Mouse (Mus musculus) embryonic facial prominence, embryonic 13.5 days (tissue): ENCODE measurements at regions not wholly inside any gene's neighbourhood (a gene's known extent, or its start where the extent isn't known, plus 50 kb on each side); places are given as distances from the start of the nearest gene placed in this dataset.

Source experiments
- ATAC-seq: fragments of 200-750 bp; cut with Nextera tagmentation; 2 replicates; pipeline ENCODE4 v1.8.0; 2017; ENCODE audit warnings: low read depth; ENCODE audit not compliant: insufficient number of reproducible peaks, insufficient read depth, low FRiP score, low TSS enrichment
- H3K27ac ChIP-seq: fragments of 300-500 bp; sonication (generic); 2 replicates; pipeline ENCODE4 v1.5.1; 2015; ENCODE audit warnings: moderate library complexity, mild to moderate bottlenecking, inconsistent platforms
- H3K27me3 ChIP-seq: fragments of 300-500 bp; sonication (generic); 2 replicates; pipeline ENCODE4 v1.6.1; 2015; ENCODE audit warnings: mild to moderate bottlenecking, inconsistent platforms
- H3K36me3 ChIP-seq: fragments of 300-500 bp; sonication (generic); 2 replicates; pipeline ENCODE4 v1.6.1; 2015; ENCODE audit warnings: mild to moderate bottlenecking, inconsistent platforms
- H3K4me1 ChIP-seq: fragments of 300-500 bp; sonication (generic); 2 replicates; pipeline ENCODE4 v1.6.1; 2015; ENCODE audit warnings: inconsistent platforms
- H3K4me2 ChIP-seq: fragments of 300-500 bp; sonication (generic); 2 replicates; pipeline ENCODE4 v1.6.1; 2015; ENCODE audit warnings: moderate library complexity, mild to moderate bottlenecking, inconsistent platforms
- H3K4me3 ChIP-seq: fragments of 300-500 bp; sonication (generic); 2 replicates; pipeline ENCODE4 v1.5.1; 2015; ENCODE audit warnings: mild to moderate bottlenecking, inconsistent platforms
- H3K9ac ChIP-seq: fragments of 300-500 bp; sonication (generic); 2 replicates; pipeline ENCODE4 v1.6.1; 2015; ENCODE audit warnings: mild to moderate bottlenecking, inconsistent platforms
- H3K9me3 ChIP-seq: fragments of 300-500 bp; sonication (generic); 2 replicates; pipeline ENCODE4 v1.6.1; 2016; ENCODE audit warnings: inconsistent platforms
- WGBS: fragments of 180-500 bp; shearing (Covaris S2); methylation state at CpG from one replicate; pipeline ENCODE4 v1.1.7; 2015; ENCODE audit warnings: mixed read lengths; 5-methylcytosine and 5-hydroxymethylcytosine counted together

DNA sequence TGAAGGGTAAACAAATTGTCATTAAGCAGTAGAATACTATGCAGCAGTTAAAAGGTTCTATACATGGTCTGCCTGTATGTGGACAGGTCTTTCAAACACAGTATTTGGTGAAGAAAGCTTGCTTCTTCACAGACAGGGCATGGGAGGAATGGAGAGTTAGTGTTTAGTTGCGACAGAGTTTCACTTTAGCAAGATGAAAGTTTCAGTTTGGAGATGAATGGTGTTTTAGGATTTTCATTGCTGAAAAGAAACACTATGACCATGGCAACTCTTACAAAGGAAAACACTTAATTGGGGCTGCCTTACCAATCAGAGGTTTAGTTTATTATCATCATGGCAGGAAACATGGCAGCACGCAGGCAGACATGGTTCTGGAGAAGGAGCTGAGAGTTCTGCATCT lies 162.2 kb upstream of the Id2 start:
- Histone ChIP-seq H3K4me1 (no peaks in the 10 kb centered on the region), H3K4me3 (no peak overlapping the region), H3K27me3 (no peaks in the 10 kb centered on the region), H3K4me2 (no peak overlapping the region), H3K36me3 (no peaks in the 10 kb centered on the region), H3K9me3 (no peaks in the 10 kb centered on the region), H3K9ac (no peak overlapping the region), H3K27ac (no peak overlapping the region)
- 93% methylated on average over 2 of the region's 2 CpGs for WGBS
- ATAC-seq = no peak

DNA sequence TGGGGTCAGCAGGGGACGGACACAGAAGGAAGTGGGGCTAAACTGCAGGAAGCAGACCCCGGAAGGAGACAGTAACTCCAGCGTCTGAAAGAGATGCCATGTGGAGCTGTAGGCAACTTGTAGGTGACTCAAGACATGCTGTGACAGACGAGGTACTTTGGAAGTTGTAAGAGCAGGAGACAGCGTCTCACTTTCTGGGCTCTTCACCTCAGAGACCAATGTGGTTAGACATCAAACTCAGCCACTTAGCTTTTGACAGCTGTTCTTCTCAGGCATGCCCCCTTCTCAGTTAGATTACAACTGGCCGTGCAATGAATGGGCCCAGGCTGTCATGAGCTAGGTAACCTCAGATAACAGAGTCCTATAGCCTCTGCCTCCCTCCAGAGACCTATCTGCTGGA lies 159.3 kb upstream of the Id2 start:
- H3K27ac ChIP-seq = no peak overlapping the region
- no peaks in the 10 kb centered on the region for H3K36me3 ChIP-seq
- 70% methylated on average over 6 of the region's 6 CpGs for WGBS
- no peak for ATAC-seq
- H3K27me3 ChIP-seq = no peaks in the 10 kb centered on the region
- no peak overlapping the region for H3K9ac ChIP-seq
- H3K4me2 ChIP-seq = no peak overlapping the region
- H3K4me3 ChIP-seq = no peak overlapping the region
- H3K4me1 ChIP-seq = no peaks in the 10 kb centered on the region
- peaks cover 4% of the 10 kb centered on the region; the same call in 1 of the 2 replicates for H3K9me3 ChIP-seq

DNA sequence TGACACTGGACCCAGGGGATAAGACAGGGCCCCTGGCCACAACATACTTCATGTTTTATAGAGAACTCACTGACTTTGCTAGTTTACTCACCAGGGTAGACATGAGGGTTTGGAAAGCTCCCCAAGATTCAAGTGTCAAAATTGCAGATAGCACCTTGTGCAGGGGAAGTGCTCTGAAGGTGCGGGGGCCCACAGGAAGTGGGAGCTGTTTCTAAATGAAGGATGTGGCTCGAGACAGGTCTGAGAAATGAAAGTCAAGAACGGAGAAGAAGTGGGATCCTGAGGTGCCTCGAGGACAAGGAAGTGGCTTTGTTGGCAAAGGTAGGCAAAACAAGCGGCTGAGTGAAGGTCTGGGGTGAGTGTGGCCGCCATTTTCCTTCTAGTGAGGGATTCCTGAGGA lies 157.8 kb upstream of the Id2 start:
- no peak for ATAC-seq
- peaks cover 4% of the 10 kb centered on the region; the same call in 1 of the 2 replicates for H3K9me3 ChIP-seq
- WGBS = 87% methylated on average over 6 of the region's 6 CpGs

DNA sequence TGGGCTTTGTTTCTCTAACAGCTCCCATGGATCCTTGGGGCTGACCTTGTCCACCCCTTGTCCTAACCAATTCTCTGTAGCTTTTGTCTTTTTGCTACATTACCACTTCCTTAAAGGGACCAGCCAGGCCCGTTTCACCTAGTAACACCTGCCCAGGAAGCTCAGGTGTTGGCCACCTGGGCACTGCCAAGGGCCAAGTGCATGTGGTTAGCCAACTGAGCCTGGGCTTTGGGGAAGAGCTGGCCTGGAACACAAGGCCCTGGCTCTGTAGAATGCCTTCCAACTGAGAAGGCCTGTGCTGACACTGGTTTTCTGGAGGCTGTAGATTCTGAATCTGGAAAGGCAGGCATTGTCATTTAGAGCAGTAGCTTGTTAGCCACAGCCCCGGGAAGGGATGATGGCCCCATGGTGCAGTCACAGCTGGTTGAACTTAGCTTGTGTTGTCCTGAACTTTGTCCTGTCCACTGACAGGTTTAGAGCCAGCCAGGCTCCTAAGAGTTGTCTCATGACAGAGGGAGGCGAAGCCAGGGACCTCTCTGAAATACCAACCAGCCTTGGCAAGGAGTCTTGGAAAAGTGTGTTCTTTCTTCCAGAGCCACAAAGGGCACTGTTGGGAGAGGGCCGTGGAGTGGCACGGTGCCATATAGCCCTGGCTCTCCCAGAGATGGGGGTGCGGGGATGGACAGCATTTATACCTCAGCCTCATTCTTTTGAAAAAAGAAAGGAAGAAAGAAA lies 156.0 kb upstream of the Id2 start:
- Histone ChIP-seq H3K4me3 (no peak overlapping the region), H3K9me3 (peaks cover 4% of the 10 kb centered on the region; the same call in 1 of the 2 replicates), H3K27me3 (no peaks in the 10 kb centered on the region), H3K9ac (no peak overlapping the region), H3K36me3 (no peaks in the 10 kb centered on the region), H3K4me1 (peaks cover 16% of the 10 kb centered on the region), H3K4me2 (no peak overlapping the region), H3K27ac (no peak overlapping the region)
- ATAC-seq = no peak
- WGBS = 93% methylated on average over 6 of the region's 6 CpGs

More for the DNA sequence above, 157.8 kb upstream of the Id2 start:
- H3K27me3 ChIP-seq = no peaks in the 10 kb centered on the region
- no peak overlapping the region for H3K4me2 ChIP-seq
- H3K36me3 ChIP-seq = no peaks in the 10 kb centered on the region
- no peak overlapping the region for H3K4me3 ChIP-seq
- no peak overlapping the region for H3K27ac ChIP-seq
- no peak overlapping the region for H3K9ac ChIP-seq
- H3K4me1 ChIP-seq = no peaks in the 10 kb centered on the region

DNA sequence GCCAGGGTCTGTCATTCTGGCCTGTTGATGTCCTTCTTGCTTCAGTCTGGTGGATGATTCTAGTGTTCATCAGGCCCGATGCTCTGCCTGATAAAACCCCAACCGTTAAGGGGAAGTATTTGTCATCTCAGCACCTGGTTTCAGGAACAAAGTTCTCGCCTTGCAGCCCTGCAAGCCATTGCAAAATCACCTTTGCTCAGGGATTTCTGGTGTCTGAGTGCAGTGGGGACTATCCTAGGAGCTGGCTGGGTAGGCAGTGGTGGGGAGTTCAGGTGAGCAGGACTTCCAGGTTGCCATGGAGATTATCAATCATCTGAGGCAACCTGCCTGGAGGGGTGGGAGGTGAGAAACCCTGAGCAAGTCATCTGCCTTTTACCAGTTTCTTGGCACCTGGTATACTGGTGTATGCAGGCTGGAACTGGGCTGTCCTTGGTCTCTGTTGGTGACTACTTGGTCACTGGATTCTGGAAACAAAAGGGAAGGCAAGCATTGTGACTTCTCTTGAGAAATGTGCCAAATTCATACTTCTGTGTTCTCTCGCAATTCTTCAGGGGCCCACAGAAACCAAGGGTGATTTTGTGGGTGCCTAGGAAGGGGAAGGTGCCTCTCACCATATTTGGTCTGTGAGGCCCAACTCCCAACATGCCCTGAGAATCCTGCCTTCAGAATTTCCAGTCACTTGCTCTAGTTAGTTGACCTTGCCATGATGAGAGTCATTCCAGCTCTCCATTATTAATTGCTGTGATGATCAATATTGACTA lies 154.7 kb upstream of the Id2 start:
- peaks cover 4% of the 10 kb centered on the region; the same call in 1 of the 2 replicates for H3K9me3 ChIP-seq
- peaks cover 16% of the 10 kb centered on the region for H3K4me1 ChIP-seq
- H3K27ac ChIP-seq = no peak overlapping the region
- no peak overlapping the region for H3K4me3 ChIP-seq
- WGBS = 84% methylated on average over 4 of the region's 4 CpGs
- H3K36me3 ChIP-seq = no peaks in the 10 kb centered on the region
- no peak overlapping the region for H3K4me2 ChIP-seq
- no peak overlapping the region for H3K9ac ChIP-seq
- no peak for ATAC-seq
- H3K27me3 ChIP-seq = no peaks in the 10 kb centered on the region

DNA sequence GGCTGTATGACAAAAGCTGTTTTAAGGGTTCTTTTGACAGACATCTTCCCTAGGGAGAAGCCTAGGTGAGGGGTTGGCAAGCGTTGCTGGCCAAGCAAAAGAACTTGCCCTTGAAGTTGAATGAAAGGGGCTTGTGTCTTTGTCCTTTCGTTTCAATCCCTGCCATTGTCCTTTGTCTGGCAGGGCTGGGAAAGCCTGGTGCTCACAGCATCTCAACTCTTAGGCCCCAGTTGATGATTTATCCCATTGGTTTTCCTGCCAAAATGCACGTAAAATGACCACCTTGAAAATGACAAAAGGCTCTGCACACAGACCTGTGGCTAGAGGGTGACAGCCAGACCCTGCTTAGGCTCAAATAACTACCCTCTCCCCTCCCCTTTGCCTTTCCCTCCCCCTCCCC lies 153.9 kb upstream of the Id2 start:
- Histone ChIP-seq H3K4me2 (no peak overlapping the region), H3K4me1 (peaks cover 18% of the 10 kb centered on the region), H3K9ac (no peak overlapping the region), H3K9me3 (peaks cover 4% of the 10 kb centered on the region; the same call in 1 of the 2 replicates), H3K27ac (no peak overlapping the region), H3K4me3 (no peak overlapping the region), H3K27me3 (no peaks in the 10 kb centered on the region), H3K36me3 (no peaks in the 10 kb centered on the region)
- WGBS = 45% methylated on average over 3 of the region's 3 CpGs
- no peak for ATAC-seq

DNA sequence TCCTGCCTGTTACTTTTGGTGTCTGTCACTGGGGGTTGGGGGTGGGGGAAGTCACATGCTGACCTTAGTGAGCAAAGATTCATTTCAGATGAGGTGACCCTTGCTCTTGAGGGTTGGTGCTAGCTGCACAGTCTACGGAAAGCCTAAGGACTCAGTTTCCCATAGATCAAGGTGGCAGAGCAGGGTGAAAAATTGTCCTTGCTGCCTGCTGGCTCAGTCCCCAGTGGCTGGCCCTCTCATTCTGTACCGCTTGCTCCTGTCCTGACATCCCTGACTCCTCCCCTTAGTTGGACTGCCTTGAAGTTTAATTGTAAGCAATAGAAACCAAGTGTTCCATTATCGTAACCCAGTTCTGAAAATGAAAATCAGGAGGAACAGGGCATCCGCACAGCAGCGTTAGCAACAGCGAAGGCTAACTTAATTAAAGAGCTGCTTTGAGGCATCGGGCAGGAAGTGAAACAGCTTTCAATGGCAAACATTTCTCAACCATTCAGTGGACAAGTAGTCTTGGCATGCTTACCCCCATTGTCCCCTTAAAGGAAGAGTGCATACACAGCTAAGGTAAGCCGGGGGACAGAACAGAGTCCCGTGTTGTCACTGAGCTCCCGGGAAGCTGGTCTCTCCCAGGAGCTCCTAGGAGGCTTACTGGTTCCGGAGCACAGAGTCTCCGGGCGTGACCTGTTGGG lies 151.9 kb upstream of the Id2 start:
- H3K4me2 ChIP-seq = peak overlapping the region; percentile 37
- H3K27ac ChIP-seq = no peak overlapping the region
- H3K9me3 ChIP-seq = peaks cover 4% of the 10 kb centered on the region; the same call in 1 of the 2 replicates
- peaks cover 30% of the 10 kb centered on the region for H3K4me1 ChIP-seq
- no peak overlapping the region for H3K9ac ChIP-seq
- no peaks in the 10 kb centered on the region for H3K36me3 ChIP-seq
- H3K27me3 ChIP-seq = no peaks in the 10 kb centered on the region
- H3K4me3 ChIP-seq = no peak overlapping the region
- WGBS = 39% methylated on average over 13 of the region's 13 CpGs
- no peak for ATAC-seq

DNA sequence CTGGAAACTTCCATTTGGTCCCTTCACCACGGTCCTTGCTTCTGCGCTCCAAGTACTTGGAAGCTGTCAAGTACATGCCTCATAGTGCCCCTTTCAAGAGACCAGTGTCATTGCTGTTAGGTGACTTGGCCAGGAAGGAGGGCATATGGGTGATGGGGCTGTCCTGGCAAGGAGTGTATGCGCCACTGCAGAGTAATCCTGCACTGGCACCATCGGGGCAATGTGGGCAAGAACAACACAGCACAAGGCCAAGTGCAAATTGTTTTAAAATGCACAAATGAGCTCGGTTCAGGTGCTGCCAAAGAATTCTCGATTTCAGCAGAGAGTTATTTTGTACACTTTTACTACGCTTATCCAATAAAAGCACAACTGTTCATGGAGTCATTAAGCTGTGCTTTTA lies 149.6 kb upstream of the Id2 start:
- Histone ChIP-seq H3K27me3 (no peaks in the 10 kb centered on the region), H3K27ac (no peak overlapping the region), H3K4me1 (peaks cover 30% of the 10 kb centered on the region), H3K4me2 (no peak overlapping the region), H3K9ac (no peak overlapping the region), H3K4me3 (no peak overlapping the region), H3K9me3 (no peaks in the 10 kb centered on the region), H3K36me3 (no peaks in the 10 kb centered on the region)
- WGBS = 81% methylated on average over 7 of the region's 7 CpGs
- no peak for ATAC-seq

DNA sequence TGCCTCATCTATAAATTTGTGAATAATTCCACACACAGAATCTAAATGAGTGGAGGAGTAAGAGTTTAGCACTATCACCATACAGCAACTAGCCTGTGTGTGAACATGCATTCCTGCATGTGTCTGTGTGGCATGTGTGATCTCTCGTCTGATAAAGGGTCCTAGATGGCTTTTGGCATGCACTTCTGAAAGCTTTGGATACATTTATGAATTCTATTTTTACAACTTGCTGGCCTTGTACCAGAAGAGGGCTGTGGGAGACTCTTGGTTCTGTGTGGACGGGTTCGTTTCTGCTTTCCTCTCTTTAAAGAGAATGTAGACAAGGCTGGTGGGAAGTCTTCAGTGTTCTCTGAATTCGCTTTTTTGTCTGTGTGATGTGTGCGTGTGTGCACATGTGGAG lies 148.7 kb upstream of the Id2 start:
- Histone ChIP-seq H3K9me3 (no peaks in the 10 kb centered on the region), H3K27ac (no peak overlapping the region), H3K36me3 (no peaks in the 10 kb centered on the region), H3K4me3 (no peak overlapping the region), H3K4me1 (peaks cover 30% of the 10 kb centered on the region), H3K27me3 (no peaks in the 10 kb centered on the region), H3K4me2 (no peak overlapping the region), H3K9ac (no peak overlapping the region)
- whole genome bisulfite sequencing = 67% methylated on average over 5 of the region's 5 CpGs
- no peak for ATAC-seq

DNA sequence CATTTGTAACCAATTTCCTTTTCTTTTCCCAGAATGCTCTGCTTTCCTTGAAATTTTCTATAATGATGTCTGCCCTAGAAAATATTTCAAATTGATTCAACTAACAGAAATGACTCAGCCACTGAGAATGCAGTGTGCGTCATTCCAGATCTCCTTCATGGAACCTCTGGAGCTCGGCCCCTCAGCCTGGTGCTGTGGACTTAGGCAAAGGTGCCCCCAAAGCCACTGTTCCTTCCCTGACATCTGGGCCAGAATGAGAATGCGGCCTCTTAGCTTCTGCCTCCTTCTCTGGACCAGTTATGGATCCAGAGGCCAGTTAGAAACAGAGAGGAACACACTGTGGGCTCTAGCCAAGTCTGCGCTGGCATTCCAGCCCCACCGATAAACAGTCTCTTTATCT lies 148.3 kb upstream of the Id2 start:
- H3K36me3 ChIP-seq = no peaks in the 10 kb centered on the region
- H3K9ac ChIP-seq = no peak overlapping the region
- H3K4me3 ChIP-seq = no peak overlapping the region
- no peak for ATAC-seq
- H3K4me1 ChIP-seq = peaks cover 31% of the 10 kb centered on the region
- no peaks in the 10 kb centered on the region for H3K27me3 ChIP-seq
- H3K9me3 ChIP-seq = no peaks in the 10 kb centered on the region
- 74% methylated on average over 5 of the region's 5 CpGs for WGBS
- no peak overlapping the region for H3K4me2 ChIP-seq
- no peak overlapping the region for H3K27ac ChIP-seq

DNA sequence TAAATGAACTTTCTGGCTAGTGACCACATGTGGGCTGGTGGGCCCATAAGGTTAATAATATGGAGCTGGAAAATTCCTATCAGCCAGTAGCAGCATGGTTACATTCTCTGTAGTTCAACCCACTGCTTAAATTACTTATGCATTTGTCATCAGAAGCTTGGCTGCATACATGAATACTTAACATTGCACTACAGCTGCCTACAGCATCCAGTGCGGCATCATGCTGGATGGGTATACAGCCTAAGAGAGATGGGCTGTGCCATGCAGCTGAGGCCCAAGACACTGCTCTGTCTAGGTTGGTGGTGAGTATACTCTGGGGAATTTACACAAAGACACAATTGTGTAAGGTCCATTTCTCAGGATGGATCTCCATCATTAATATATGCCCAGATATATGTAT lies 147.7 kb upstream of the Id2 start:
- Histone ChIP-seq H3K9me3 (no peaks in the 10 kb centered on the region), H3K4me3 (no peak overlapping the region), H3K4me2 (no peak overlapping the region), H3K36me3 (no peaks in the 10 kb centered on the region), H3K27me3 (no peaks in the 10 kb centered on the region), H3K9ac (no peak overlapping the region), H3K27ac (no peak overlapping the region), H3K4me1 (peaks cover 36% of the 10 kb centered on the region)
- WGBS = 87% methylated on average over 1 of the region's 1 CpGs
- ATAC-seq = no peak

DNA sequence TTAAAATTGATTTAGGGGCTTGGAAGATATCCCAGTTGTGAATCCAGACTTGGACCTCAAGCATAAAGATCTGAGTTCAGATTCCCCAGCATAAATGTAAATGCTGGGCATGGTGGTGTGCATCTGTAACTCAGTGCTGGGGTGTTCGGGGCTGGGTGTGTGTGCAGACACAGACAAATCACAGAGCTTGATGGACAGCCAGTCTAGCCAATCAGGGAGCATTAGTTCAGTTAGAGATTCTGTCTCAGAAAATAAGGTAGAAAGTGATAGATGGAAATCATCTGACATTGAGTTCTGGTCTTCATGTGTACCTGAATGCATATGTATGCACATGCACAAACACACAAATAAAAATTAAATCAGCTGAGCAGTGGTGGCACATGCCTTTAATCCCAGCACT lies 147.0 kb upstream of the Id2 start:
- Histone ChIP-seq H3K9me3 (no peaks in the 10 kb centered on the region), H3K9ac (no peak overlapping the region), H3K36me3 (no peaks in the 10 kb centered on the region), H3K27me3 (no peaks in the 10 kb centered on the region), H3K4me3 (no peak overlapping the region), H3K4me1 (peaks cover 29% of the 10 kb centered on the region), H3K4me2 (no peak overlapping the region), H3K27ac (no peak overlapping the region)
- WGBS = 75% methylated on average over 1 of the region's 1 CpGs
- ATAC-seq = no peak
